Mouse (Mus musculus) lung, postnatal 36 days (tissue): ENCODE measurements around the gene Zfp3.
"Not testable (repeated sequence)": the region's sequence is repeated elsewhere in the genome, so short reads cannot be mapped to it uniquely, and the experiment has no call there.

Source experiments
- DNase-seq: peaks from one replicate; pipeline ENCODE4 v3.0.0; 2022; ENCODE audit warnings: mixed read lengths

Zfp3 gene

GRCm38 (mm10) chr11:70760446-70760845, 3.6 kb upstream of the Zfp3 start:
- not testable (repeated sequence) for DNase-seq

GRCm38 (mm10) chr11:70762641-70763040, 1.4 kb upstream of the Zfp3 start:
- DNase-seq: no peak

GRCm38 (mm10) chr11:70763582-70763935, 450 bp upstream of the Zfp3 start:
- no peak for DNase-seq

- DNase-seq: no peak
Observed at GRCm38 (mm10) chr11:70765776-70766445, 1.9 kb downstream of the Zfp3 start.

- no peak for DNase-seq
Observed at GRCm38 (mm10) chr11:70770804-70771203, 6.8 kb downstream of the Zfp3 start.

- DNase-seq: peak; percentile 78
Observed at GRCm38 (mm10) chr11:70776830-70777571, 13.0 kb downstream of the Zfp3 start.

GRCm38 (mm10) chr11:70777634-70778033, 13.6 kb downstream of the Zfp3 start:
- DNase-seq: no peak

- peak; percentile 53 for DNase-seq
Observed at GRCm38 (mm10) chr11:70778058-70778457, 14.0 kb downstream of the Zfp3 start.

- DNase-seq: no peak
Observed at GRCm38 (mm10) chr11:70785908-70786307, 21.9 kb downstream of the Zfp3 start.

GRCm38 (mm10) chr11:70787052-70787451, 23.0 kb downstream of the Zfp3 start:
- peak; percentile 59 for DNase-seq

GRCm38 (mm10) chr11:70788972-70789655, 25.1 kb downstream of the Zfp3 start:
- DNase-seq: peak; percentile 35

- DNase-seq: no peak
Observed at GRCm38 (mm10) chr11:70790426-70790825, 26.4 kb downstream of the Zfp3 start.

- DNase-seq: no peak
Observed at GRCm38 (mm10) chr11:70790874-70791551, 27.0 kb downstream of the Zfp3 start.

GRCm38 (mm10) chr11:70791676-70792075, 27.7 kb downstream of the Zfp3 start:
- DNase-seq: no peak

GRCm38 (mm10) chr11:70792409-70792808, 28.4 kb downstream of the Zfp3 start:
- no peak for DNase-seq

- no peak for DNase-seq
Observed at GRCm38 (mm10) chr11:70802208-70802864, 38.3 kb downstream of the Zfp3 start.

- no peak for DNase-seq
Observed at GRCm38 (mm10) chr11:70802865-70803261, 38.9 kb downstream of the Zfp3 start.

- peak; percentile 56 for DNase-seq
Observed at GRCm38 (mm10) chr11:70803711-70804200, 39.7 kb downstream of the Zfp3 start.

- no peak for DNase-seq
Observed at GRCm38 (mm10) chr11:70804395-70804794, 40.4 kb downstream of the Zfp3 start.

GRCm38 (mm10) chr11:70805641-70806175, 41.7 kb downstream of the Zfp3 start:
- DNase-seq: no peak

- DNase-seq: no peak
Observed at GRCm38 (mm10) chr11:70806697-70807096, 42.7 kb downstream of the Zfp3 start.

GRCm38 (mm10) chr11:70807630-70808029, 43.6 kb downstream of the Zfp3 start:
- DNase-seq: no peak
